Mouse (Mus musculus): ENCODE data around the gene Crtc3. TPM values are rescaled to one million over a fixed set of nuclear protein-coding genes. Genes with fewer than 3 reads are reported as not detected.

The Crtc3 gene
- total and polyA plus RNA-seq, 3 experiments = 27.1 to 50.3 (median 27.7) TPM

DNA sequence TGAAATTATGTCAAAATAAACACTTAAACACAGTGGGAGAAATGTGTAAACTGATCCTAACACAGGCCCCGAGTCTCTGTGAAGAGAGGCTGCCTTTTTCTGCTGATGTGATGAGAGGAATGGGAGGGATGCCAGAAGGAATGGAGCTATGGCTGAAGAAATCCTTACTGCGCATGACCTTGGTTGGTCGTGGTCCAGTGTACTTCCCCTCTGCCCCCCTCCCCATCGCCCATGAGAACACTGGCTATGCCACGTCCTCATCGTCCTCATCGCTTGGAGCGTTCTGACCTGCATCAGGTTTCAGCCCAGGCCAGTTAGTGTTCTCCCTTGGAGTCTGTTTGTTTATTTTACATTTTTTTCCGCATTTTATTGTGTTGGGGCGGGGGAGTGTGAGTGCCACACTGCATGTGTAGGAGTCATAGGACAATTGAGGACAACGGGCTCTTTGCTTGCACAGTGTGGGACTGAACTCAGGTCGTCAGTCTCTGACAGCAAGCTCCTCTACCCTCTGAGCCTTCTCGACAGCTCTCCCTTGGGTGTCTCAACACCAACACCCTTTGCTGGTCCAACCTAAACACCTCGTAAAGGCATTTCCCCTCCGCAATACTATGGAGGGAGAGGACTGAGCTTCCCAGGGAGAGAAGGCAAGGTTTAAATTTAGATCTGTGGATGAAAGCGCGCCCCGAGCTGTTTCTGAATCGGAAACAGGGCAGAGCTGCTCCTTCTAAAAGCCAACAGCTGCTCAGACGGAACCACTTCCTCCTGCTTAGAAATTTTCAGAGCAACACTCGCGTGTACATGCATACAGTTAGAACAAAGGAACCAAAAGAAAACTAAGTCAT lies 134.3 kb downstream of the Crtc3 start:
- no peak for DNase-seq

DNA sequence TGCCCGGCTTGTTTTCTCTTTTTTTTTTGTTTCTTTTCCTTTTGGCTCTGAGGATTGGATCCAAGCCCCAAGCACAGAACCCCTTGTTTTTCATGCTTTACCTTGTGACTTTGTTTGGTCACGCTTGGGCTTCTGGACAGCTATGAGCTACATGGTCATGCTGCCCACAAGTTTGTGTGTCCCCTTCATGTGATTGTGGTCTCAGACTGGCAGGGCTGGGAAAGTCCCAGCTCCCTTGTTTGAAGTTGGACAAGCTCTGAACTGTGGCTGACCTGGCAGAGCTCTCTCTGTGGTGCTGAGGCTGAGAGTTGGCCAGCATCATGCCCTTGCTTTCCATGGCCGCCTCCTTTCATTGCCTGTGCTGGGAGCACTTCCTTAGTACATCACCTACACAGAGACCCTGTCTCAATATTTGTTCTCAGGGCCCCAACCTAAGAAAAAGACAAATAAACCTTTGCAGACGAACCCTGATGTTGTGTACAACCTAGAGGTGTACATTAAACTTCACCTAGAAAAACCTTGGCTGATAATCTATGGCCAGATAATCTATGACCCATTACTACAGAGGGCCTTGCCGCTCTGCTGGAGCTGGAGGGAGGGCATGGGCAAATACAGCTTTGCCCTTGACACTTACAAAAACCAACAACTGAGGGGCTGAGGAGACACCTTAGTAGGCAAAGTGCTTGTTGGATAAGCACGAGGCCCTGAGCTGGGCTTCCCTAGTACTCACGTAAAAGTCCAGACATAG lies 140.0 kb downstream of the Crtc3 start:
- DNase-seq = no peak

DNA sequence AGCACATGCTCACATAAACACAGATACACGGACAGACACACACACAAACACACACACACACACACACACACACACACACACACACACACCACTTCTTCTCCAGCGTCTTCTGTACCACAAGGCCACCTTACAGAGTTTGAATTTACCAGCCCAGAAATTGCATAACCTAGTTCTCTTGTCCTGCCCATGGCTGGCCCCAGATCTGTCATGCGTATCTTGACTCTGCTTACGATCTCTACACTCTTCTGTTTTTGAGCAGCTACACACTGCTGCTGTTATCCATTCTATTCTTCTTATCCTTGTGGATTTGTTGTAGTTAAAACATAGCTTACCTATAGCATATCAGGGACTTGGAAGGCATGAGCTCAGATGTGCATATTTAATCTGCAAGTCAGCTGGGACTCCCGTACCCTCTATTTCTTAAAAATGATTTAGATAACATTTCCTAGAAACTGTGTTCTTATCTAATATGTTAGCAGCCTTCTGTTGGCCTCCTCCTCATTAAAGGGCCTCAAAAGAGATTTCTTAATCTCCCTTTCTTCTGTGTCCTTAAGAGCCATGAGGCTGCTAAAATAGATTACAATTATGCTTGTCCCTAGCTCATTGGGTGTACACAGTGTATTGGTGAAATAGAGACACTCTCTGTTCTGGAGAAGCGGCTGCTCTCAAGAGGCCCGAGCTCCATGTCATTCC lies 146.4 kb downstream of the Crtc3 start:
- DNase-seq = no peak

- no peak for DNase-seq
Observed at GRCm38 (mm10) chr7:80539581-80539980, 149.1 kb downstream of the Crtc3 start.

Other genes starting within 250 kb of the Crtc3 start
- gene Blm, start 153.8 kb downstream of the Crtc3 start, total RNA-seq (2021) = 1 to 10 TPM; 2.0 to 3.1 TPM
- gene Blm, start 153.8 kb downstream of the Crtc3 start, polyA plus RNA-seq (2012; rRNA removed) = 0.16 and 0.17 TPM in 2 replicates
- gene Iqgap1, start 137.1 kb upstream of the Crtc3 start, total RNA-seq (2021) = 10 to 100 TPM; 84.8 to 88.4 TPM
- 15.7 and 19.1 TPM in 2 replicates for gene Iqgap1, start 137.1 kb upstream of the Crtc3 start, polyA plus RNA-seq (2012; rRNA removed)
- 1 to 10 TPM; 4.6 to 6.6 TPM for gene Zscan2, start 172.0 kb upstream of the Crtc3 start, total RNA-seq (2021)
- gene Zscan2, start 172.0 kb upstream of the Crtc3 start, polyA plus RNA-seq (2012; rRNA removed) = 4.0 and 4.4 TPM in 2 replicates
- 10 to 100 TPM in 1 of 2 experiments, 1 to 10 TPM in 1; 9.5 to 24.4 TPM for gene Wdr73, start 212.4 kb upstream of the Crtc3 start, total RNA-seq (2021)
- gene Wdr73, start 212.4 kb upstream of the Crtc3 start, polyA plus RNA-seq (2012; rRNA removed) = 9.5 and 15.8 TPM in 2 replicates
- 1 to 10 TPM; 1.4 to 3.7 TPM for gene Nmb, start 216.2 kb upstream of the Crtc3 start, total RNA-seq (2021)
- 4.8 and 6.5 TPM in 2 replicates for gene Nmb, start 216.2 kb upstream of the Crtc3 start, polyA plus RNA-seq (2012; rRNA removed)

Measured in adrenal gland, adult 2 months (tissue).